Mouse (Mus musculus) hindbrain, embryonic 10.5 days (tissue): ENCODE results near the gene Syn3. TPM values are rescaled to one million over a fixed set of nuclear protein-coding genes. Genes with fewer than 3 reads are reported as not detected.
"Not testable (repeated sequence)": the region's sequence is repeated elsewhere in the genome, so short reads cannot be mapped to it uniquely, and the experiment has no call there.

Source experiments
- DNase-seq: peaks from one replicate; pipeline ENCODE4 v3.0.0-alpha.2; 2017; ENCODE audit warnings: low spot score
- H3K27ac ChIP-seq: fragments of 300-500 bp; sonication (generic); 2 replicates; pipeline ENCODE4 v1.5.1; 2016; ENCODE audit warnings: mild to moderate bottlenecking, moderate library complexity
- H3K27me3 ChIP-seq: fragments of 300-500 bp; sonication (generic); 2 replicates; pipeline ENCODE4 v1.6.1; 2016; ENCODE audit warnings: mild to moderate bottlenecking; ENCODE audit not compliant: poor library complexity, insufficient read depth, severe bottlenecking
- H3K36me3 ChIP-seq: fragments of 300-500 bp; sonication (generic); 2 replicates; pipeline ENCODE4 v1.6.1; 2016; ENCODE audit warnings: mild to moderate bottlenecking, moderate library complexity
- H3K4me1 ChIP-seq: fragments of 300-500 bp; sonication (generic); replicated peaks from 2 replicates; pipeline ENCODE4 v1.6.1; 2016; ENCODE audit warnings: mild to moderate bottlenecking
- H3K4me3 ChIP-seq: fragments of 300-500 bp; sonication (generic); 2 replicates; pipeline ENCODE4 v1.5.1; 2016; ENCODE audit warnings: mild to moderate bottlenecking, moderate library complexity
- H3K9me3 ChIP-seq: fragments of 300-500 bp; sonication (generic); 2 replicates; pipeline ENCODE4 v1.6.1; 2016; ENCODE audit warnings: mild to moderate bottlenecking, moderate library complexity
- WGBS: fragments of 180-500 bp; shearing (Covaris S2); methylation state at CpG from one replicate; pipeline ENCODE4 v1.1.7; 2016; 5-methylcytosine and 5-hydroxymethylcytosine counted together
- polyA plus RNA-seq: library from polyadenylated mRNA; unstranded; fragments of >200 nt; fragmentation: Nextera tagmentation; extraction: Ambion mirVana; gene quantifications from 2 replicates; pipeline ENCODE4 v1.2.1, GENCODE M21; 2016

Gene Syn3
- polyA plus RNA-seq, 1 experiment from 2014 or later = 3.9 TPM

GRCm38 (mm10) chr10:86052818-86053522, 445.7 kb downstream of the Syn3 start:
- H3K27ac ChIP-seq = no peak overlapping the region
- no peaks in the 10 kb centered on the region for H3K27me3 ChIP-seq
- no peak overlapping the region for H3K4me3 ChIP-seq
- H3K4me1 ChIP-seq = peaks cover 9% of the 10 kb centered on the region; the same call in 1 of the 2 replicates
- H3K36me3 ChIP-seq = peaks cover 19% of the 10 kb centered on the region
- 90% methylated on average over 10 of the region's 10 CpGs for WGBS
- peaks cover 5% of the 10 kb centered on the region; the same call in 1 of the 2 replicates for H3K9me3 ChIP-seq
- DNase-seq = no peak

- Histone ChIP-seq H3K27ac (no peak overlapping the region), H3K4me3 (no peak overlapping the region), H3K9me3 (no peaks in the 10 kb centered on the region), H3K36me3 (peaks cover 10% of the 10 kb centered on the region; the same call in 1 of the 2 replicates), H3K4me1 (peaks cover 5% of the 10 kb centered on the region; the same call in 1 of the 2 replicates), H3K27me3 (no peaks in the 10 kb centered on the region)
- DNase-seq = no peak
- WGBS = 90% methylated on average over 2 of the region's 2 CpGs
Measured at GRCm38 (mm10) chr10:86050522-86050921, 448.2 kb downstream of the Syn3 start.

DNA sequence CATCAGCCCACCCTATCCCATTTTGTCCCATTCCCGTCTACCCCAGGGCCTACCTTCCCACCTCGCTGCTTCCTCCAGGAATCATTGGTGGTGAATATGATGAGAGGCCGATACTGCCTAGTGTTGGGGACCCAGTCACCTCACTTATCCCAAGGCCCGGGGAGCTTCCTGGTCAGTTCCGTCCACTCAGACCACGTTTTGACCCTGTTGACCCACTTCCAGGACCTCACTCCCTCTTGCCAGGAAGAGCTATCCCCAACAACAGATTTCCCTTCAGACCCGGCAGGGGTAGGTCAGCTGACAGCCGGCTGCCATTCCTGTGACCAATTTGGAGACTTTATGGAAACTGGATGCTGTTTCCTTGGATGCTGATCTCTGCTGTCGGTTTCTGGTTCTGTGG, 450.9 kb downstream of the Syn3 start:
- 86% methylated on average over 9 of the region's 9 CpGs for WGBS
- H3K9me3 ChIP-seq = no peaks in the 10 kb centered on the region
- peaks cover 10% of the 10 kb centered on the region; the same call in 1 of the 2 replicates for H3K36me3 ChIP-seq
- DNase-seq = no peak
- peaks cover 10% of the 10 kb centered on the region; the same call in 1 of the 2 replicates for H3K4me1 ChIP-seq
- no peaks in the 10 kb centered on the region for H3K27me3 ChIP-seq
- H3K27ac ChIP-seq = no peak overlapping the region
- H3K4me3 ChIP-seq = no peak overlapping the region

DNA sequence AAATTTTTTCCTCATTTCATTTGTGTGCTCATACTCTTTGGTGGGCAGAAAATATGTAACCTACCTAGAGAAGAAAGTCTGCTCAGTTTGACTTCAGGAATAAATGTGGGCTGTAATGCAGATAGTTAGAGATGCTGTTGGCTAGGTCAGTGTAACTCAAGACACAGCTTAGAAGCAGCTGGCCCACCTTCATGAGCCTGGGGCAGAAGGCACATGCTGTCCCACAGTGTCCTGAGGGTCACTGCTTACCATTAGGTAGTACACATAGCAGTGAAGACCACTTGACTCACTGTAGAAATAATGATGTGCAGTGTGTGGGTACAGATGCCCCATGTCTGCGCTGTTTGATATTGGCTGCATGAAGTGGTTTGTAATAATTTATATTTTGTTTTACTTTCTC, 452.3 kb downstream of the Syn3 start:
- Histone ChIP-seq H3K27me3 (no peaks in the 10 kb centered on the region), H3K27ac (no peak overlapping the region), H3K4me3 (no peak overlapping the region), H3K9me3 (no peaks in the 10 kb centered on the region), H3K4me1 (peaks cover 8% of the 10 kb centered on the region; the same call in 1 of the 2 replicates), H3K36me3 (peaks cover 17% of the 10 kb centered on the region)
- WGBS = 96% methylated on average over 1 of the region's 1 CpGs
- DNase-seq = no peak

DNA sequence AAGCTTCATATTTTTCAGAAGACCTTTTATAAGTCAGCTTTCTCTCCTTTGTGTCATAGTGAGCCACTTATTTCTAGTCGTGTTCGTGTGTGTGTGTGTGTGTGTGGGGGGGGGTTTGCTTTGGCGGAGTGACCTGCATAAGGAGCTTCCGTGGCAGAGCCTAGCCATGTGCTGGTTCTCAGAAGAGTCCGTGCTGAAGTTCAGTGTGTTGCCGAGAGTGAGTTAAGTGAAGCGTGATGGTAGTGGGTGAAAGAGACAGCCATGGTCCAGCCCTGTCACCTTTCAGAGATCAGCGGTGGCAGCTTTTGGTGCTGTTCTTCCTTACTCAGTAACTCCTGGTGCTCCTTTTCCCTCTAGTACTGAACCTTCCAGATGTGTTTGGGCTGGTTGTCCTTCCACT, 454.6 kb downstream of the Syn3 start:
- Histone ChIP-seq H3K36me3 (peaks cover 23% of the 10 kb centered on the region), H3K4me1 (peaks cover 5% of the 10 kb centered on the region; the same call in 1 of the 2 replicates), H3K27me3 (no peaks in the 10 kb centered on the region), H3K27ac (no peak overlapping the region), H3K9me3 (no peaks in the 10 kb centered on the region), H3K4me3 (no peak overlapping the region)
- DNase-seq = no peak
- 81% methylated on average over 8 of the region's 8 CpGs for WGBS

- Histone ChIP-seq H3K4me3 (no peak overlapping the region), H3K27ac (no peak overlapping the region), H3K27me3 (no peaks in the 10 kb centered on the region), H3K9me3 (no peaks in the 10 kb centered on the region), H3K4me1 (peaks cover 5% of the 10 kb centered on the region; the same call in 1 of the 2 replicates), H3K36me3 (peaks cover 26% of the 10 kb centered on the region)
- 90% methylated on average over 4 of the region's 4 CpGs for WGBS
- no peak for DNase-seq
Measured at GRCm38 (mm10) chr10:86043651-86044050, 455.0 kb downstream of the Syn3 start.

- H3K4me3 ChIP-seq = no peak overlapping the region
- H3K36me3 ChIP-seq = peaks cover 34% of the 10 kb centered on the region
- no peak for DNase-seq
- no peak overlapping the region for H3K27ac ChIP-seq
- no peaks in the 10 kb centered on the region for H3K9me3 ChIP-seq
- WGBS = 96% methylated on average over 2 of the region's 2 CpGs
- H3K4me1 ChIP-seq = no peaks in the 10 kb centered on the region
- no peaks in the 10 kb centered on the region for H3K27me3 ChIP-seq
Measured at GRCm38 (mm10) chr10:86034007-86034728, 464.5 kb downstream of the Syn3 start.

- H3K36me3 ChIP-seq = peaks cover 28% of the 10 kb centered on the region
- WGBS = 82% methylated on average over 3 of the region's 3 CpGs
- no peak for DNase-seq
- no peaks in the 10 kb centered on the region for H3K4me1 ChIP-seq
- H3K27ac ChIP-seq = no peak overlapping the region
- H3K4me3 ChIP-seq = no peak overlapping the region
- no peaks in the 10 kb centered on the region for H3K9me3 ChIP-seq
- no peaks in the 10 kb centered on the region for H3K27me3 ChIP-seq
Measured at GRCm38 (mm10) chr10:86032517-86032916, 466.2 kb downstream of the Syn3 start.

- peaks cover 22% of the 10 kb centered on the region for H3K36me3 ChIP-seq
- no peak overlapping the region for H3K4me3 ChIP-seq
- no peaks in the 10 kb centered on the region for H3K27me3 ChIP-seq
- H3K27ac ChIP-seq = no peak overlapping the region
- DNase-seq = no peak
- H3K9me3 ChIP-seq = no peaks in the 10 kb centered on the region
- WGBS = 93% methylated on average over 7 of the region's 7 CpGs
- no peaks in the 10 kb centered on the region for H3K4me1 ChIP-seq
Measured at GRCm38 (mm10) chr10:86030743-86031142, 468.0 kb downstream of the Syn3 start.

- WGBS = 85% methylated on average over 1 of the region's 1 CpGs
- H3K4me1 ChIP-seq, DNase-seq, H3K27me3 ChIP-seq, H3K4me3 ChIP-seq, H3K27ac ChIP-seq, H3K9me3 ChIP-seq: not testable (repeated sequence)
- peaks cover 22% of the 10 kb centered on the region for H3K36me3 ChIP-seq
Measured at GRCm38 (mm10) chr10:86026807-86027206, 471.9 kb downstream of the Syn3 start.

DNA sequence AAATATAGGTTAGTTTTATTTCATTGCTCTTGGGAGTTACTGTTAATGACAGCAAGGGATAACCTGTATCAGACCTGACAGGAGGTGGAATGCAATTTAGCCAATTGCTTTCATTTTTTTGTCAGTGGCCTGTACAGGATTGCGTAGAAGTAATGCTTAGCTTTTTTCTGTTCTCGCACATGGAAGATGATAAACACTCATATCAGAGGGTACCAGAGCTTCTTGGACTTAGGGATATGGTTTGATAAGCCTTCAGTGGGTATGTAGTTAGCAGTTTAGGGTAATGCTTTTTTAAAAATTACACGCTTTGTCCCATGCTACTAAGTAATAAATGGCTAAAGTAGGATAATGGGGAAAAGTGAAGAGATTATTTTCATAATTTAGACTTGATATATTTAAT, 472.3 kb downstream of the Syn3 start:
- Histone ChIP-seq H3K27me3 (no peaks in the 10 kb centered on the region), H3K27ac (no peak overlapping the region), H3K36me3 (peaks cover 22% of the 10 kb centered on the region), H3K4me3 (no peak overlapping the region), H3K4me1 (peaks cover 12% of the 10 kb centered on the region), H3K9me3 (no peaks in the 10 kb centered on the region)
- no peak for DNase-seq
- WGBS = 91% methylated on average over 3 of the region's 3 CpGs

DNA sequence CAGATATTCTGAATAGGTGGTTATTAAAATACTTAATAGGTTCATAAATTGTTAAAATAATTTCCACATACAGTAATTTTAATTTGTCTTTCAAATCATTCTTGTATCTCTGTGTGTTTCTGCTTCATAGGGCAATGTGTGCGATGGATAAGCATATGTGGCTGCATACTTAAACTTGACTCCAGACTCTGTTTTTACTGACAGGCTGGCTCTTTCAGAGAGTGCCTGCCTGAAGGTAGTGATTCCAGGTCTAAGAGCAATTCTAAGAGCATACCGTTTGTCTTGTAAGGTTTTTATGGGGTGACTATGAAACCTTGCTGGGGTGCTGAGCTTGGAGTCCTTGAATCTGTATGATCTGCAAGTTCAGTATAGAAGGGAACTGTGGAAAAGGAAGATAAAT, 472.8 kb downstream of the Syn3 start:
- no peak overlapping the region for H3K4me3 ChIP-seq
- no peak overlapping the region for H3K27ac ChIP-seq
- H3K4me1 ChIP-seq = peaks cover 13% of the 10 kb centered on the region
- DNase-seq = no peak
- H3K36me3 ChIP-seq = peaks cover 17% of the 10 kb centered on the region
- no peaks in the 10 kb centered on the region for H3K9me3 ChIP-seq
- no peaks in the 10 kb centered on the region for H3K27me3 ChIP-seq
- WGBS = 90% methylated on average over 2 of the region's 2 CpGs

- no peaks in the 10 kb centered on the region for H3K27me3 ChIP-seq
- H3K4me1 ChIP-seq = peaks cover 13% of the 10 kb centered on the region
- no peak for DNase-seq
- H3K9me3 ChIP-seq = no peaks in the 10 kb centered on the region
- H3K27ac ChIP-seq = no peak overlapping the region
- H3K36me3 ChIP-seq = peaks cover 6% of the 10 kb centered on the region
- peak overlapping the region; percentile 88; the same call in 1 of the 2 replicates for H3K4me3 ChIP-seq
Measured at GRCm38 (mm10) chr10:86023149-86023548, 475.5 kb downstream of the Syn3 start.
